Mouse (Mus musculus) liver, adult (tissue): Measurements from ENCODE around the gene Pou5f1.

Experiments used
- GATA4 ChIP-seq: IDR thresholded peaks from 2 replicates; pipeline ENCODE4 v1.6.1; 2014; ENCODE audit warnings: mild to moderate bottlenecking, low read length; ENCODE audit not compliant: insufficient replicate concordance

Gene Pou5f1

DNA sequence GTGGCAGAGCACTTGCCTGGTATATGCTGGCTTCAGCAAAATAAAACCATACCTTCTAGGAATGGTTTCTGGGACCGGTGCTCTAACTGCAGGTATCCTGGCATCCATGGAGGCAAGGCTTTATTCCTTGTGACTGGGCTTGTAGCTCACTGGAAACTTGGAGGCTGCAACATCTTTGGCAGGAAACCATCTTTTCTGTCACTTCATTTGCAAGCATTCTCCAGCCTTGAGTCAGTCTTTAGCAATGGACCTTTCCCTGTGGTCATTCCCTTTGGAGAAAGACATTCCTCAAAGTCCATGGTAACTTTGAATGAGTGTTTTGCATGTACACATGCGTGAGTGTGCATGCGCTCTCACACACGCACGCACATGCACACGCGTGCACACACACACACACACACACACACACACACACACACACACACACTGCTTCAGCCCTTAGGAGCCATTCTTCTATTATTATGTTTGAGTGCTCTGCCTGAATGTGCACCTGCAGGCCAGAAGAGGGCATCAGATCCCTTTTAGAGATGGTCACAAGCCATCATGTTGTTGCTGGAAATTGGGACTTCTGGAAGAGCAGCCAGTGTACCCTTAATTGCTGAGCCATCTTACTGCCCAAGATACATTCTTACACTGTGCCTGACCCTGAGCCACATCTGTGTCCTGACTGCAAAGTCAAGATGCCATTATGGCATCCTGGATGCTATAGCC lies 7.3 kb downstream of the Pou5f1 start:
- no peak for TF ChIP-seq GATA4

DNA sequence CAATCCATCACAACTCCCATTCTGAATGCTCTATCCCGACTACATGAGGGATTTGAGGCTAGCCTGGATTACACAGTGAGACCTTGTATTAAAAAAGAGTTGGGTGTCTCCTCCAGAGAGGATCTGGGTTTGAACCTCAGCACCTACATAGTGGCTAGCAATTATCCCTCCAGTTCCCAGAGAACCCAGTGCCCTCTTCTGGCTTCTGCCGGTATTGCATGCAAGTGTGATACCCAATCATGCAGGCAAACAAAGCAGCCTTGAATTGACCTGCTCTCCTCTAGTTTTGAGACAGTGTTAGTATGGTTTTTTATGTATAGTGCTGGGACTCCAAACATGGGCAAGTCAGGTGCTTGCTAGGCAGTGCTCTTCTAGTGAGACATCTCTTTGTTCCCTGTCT lies 8.1 kb downstream of the Pou5f1 start:
- TF ChIP-seq GATA4, result no peak

DNA sequence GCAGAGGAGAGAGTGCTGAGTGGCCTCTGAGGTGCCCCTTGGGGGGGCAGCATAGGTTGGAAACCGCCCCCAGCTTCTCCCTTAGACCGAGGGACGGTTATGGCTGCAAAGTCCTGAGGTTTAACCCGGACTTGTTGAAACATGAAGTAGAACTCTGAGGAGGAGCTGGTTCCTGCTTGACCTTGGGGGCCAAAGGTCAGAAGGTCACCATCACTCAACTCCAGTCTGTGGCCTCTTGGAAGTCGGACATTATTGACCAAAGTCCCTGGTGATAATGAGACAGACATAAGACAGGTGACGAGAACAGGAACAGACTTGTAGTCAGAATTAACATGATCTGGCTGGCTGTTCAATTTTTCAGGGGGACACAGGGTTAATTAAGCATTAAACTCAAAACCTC lies 8.9 kb downstream of the Pou5f1 start:
- no peak for TF ChIP-seq GATA4

DNA sequence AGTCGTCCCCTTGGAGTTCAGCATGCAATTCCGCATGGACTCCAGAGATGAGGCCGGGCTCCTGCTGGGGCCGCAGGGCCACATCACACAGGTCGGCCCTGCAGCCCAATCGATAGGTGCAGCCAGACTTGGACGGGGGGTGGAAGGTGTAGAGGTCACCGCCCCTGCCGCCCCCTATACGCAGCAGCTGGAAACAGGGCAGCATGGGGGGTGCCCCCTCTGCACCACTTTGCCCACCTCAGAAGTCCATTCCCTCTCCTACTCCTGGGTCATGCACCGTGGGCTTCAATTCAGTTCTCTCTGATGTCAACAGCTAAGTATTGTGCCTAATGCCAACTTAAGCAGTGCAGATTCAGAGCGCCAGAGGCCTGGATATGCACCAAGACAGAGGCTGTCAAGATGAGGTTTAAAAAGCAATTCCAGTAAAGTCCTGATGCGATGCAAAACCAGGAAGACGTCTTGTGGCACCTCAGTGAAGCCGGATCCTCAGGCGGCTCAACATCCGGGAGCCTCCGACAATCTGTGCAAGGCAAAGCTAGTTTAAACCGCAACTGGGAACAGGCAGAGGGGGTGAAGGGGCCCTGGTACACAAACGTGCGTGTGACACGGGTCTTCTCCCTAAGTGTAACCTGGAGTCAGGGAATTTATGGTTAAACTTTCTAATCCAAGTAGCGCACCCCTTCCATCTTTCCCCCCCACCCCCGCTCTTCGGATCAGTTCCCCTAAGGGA lies 10.3 kb downstream of the Pou5f1 start:
- no peak for TF ChIP-seq GATA4

- TF ChIP-seq GATA4, result no peak
These were observed 11.1 kb downstream of the Pou5f1 start, which contains the start of the genes Tcf19 and Cchcr1 for GRCm38 (mm10) chr17:35516652-35517500. Gene Tcf19, minus strand, starts transcription at chr17:35516824. Gene Cchcr1, plus strand, starts transcription at chr17:35517100.

DNA sequence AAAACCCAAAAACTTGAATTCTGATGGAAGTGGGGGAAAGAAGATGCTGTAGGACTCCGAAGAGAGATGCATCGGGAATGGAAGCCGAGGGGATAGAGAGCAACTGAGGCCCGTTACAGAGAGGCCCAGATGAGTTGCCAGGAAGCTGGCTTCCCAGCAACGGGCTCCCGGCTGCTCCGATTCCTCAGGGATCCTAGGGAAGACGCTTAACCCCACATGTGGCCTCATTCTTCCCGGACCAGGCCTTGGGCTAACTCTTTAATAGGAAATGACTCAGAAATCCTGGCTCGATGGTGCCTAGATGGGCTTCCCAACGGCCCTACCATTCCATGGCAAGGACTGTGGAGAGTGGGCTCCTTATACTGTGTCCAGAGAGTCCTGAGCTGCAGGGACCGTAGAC lies 11.7 kb downstream of the Pou5f1 start:
- no peak for TF ChIP-seq GATA4

- TF ChIP-seq GATA4, result no peak
These were observed 18.5 kb downstream of the Pou5f1 start for GRCm38 (mm10) chr17:35524354-35524753.

DNA sequence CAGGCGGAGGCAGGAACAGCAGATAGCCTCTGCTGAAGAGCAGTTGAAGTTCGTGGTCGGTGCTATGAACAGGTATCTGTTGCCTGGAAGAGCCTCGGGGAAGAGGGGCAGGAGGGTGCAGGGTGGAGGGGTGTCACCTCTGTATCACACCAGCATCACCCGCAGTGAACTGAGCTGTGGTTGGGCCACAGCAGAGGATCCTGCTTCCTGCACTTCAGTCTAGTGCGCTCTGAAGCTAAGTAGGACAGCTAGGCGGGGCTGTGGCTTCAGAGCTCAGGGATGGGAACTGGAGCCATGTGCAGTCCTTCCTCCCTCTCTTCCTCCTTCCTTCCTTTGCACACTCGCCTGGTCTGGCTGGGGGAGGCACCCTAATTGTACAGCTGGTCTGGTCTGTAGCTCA lies 20.8 kb downstream of the Pou5f1 start:
- no peak for TF ChIP-seq GATA4

DNA sequence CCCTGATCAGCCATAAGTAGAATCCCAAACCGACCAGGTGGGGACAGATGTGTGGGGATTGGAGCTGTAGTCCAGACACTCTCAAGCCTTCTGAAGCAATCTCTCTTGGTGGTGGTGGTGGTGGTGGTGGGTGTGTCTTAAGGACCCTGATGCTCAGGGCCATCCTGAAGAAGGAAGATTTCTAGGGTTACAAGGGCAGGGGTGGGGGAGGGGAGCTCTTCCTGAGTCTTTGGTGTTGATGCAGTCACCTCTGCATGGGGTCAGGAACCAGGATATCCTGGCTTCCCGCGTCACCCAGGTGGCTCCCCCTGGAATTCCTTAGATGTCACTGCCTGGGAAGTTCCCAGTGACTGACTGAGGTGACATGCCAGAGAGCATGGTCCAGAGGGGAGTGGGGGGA lies 26.5 kb downstream of the Pou5f1 start:
- TF ChIP-seq GATA4, result no peak

- TF ChIP-seq GATA4, result no peak
These were observed 27.1 kb downstream of the Pou5f1 start, which contains the start of gene Psors1c2 for GRCm38 (mm10) chr17:35532901-35533300. Gene Psors1c2, plus strand, starts transcription at chr17:35533201.

GRCm38 (mm10) chr17:35534343-35534742 lies 28.5 kb downstream of the Pou5f1 start:
- no peak for TF ChIP-seq GATA4

DNA sequence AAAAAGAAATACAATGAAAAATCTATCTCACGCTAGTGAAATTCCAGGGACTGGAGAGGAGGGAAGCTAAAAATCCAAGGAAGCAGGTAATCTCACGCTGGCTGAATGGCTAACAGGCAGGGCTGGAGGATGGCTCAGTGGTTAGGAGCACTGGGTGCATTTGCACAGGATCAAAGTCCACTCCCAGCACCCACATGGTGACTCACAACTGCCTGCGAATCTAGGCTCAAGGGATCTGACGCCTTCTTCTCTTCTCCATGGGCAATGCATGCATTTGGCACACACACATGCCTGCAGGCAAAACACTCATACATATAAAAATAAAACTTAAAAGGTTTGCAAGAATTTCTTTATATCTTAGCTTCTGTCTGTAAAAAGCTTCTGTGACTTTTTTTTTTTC lies 31.6 kb downstream of the Pou5f1 start:
- no peak for TF ChIP-seq GATA4

DNA sequence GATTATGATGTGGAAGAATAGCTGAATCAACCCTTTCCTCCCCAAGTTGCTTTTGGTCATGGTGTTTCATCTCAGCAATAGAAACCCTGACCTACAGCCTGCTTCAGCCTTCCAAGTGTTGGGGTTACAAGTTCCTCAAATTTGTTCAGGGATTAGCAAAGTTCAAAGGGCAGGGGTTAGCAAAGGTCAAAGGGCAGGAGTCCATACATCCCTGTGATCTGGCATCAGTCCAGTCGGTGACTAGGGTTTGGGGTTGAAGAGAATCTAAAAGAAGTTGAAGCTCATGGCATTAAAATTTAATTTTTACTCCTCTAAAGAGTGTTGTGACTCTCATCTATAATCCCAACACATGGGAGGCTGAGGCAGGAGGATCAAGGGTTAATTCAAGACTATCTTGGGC lies 32.7 kb downstream of the Pou5f1 start:
- TF ChIP-seq GATA4, result no peak

GRCm38 (mm10) chr17:35539540-35539939 lies 33.7 kb downstream of the Pou5f1 start:
- no peak for TF ChIP-seq GATA4

GRCm38 (mm10) chr17:35542761-35543411 lies 37.1 kb downstream of the Pou5f1 start:
- no peak for TF ChIP-seq GATA4
